Mouse (Mus musculus) left cerebral cortex, postnatal 36 days (tissue): ENCODE measurements around the gene Atp2b2. TPM values are rescaled to one million over a fixed set of nuclear protein-coding genes. Genes with fewer than 3 reads are reported as not detected.
A peak's percentile ranks its signal among the peaks of the same experiment; 100 is the strongest.

ENCODE experiments used
- DNase-seq, 2 experiments: peaks; one replicate each; pipeline ENCODE4 v3.0.0; 2021 to 2022; ENCODE audit warnings: low spot score in 2 of 2, mixed read lengths in 1 of 2
- intact Hi-C: fragments of 180-260 bp; cut with DNase I; formaldehyde crosslinking; loops from one replicate; pipeline ENCODE4 v1.15.1; 2025
- total RNA-seq, 2 experiments: library from RNA; stranded (reverse); gene quantifications; 2 replicates each; pipeline ENCODE4 v1.2.3; 2021

Gene Atp2b2
- total RNA-seq, 2 experiments from 2014 or later = 722 to 790 TPM

- DNase-seq = no peak
- intact Hi-C loops = no loop called here
Measured at GRCm38 (mm10) chr6:114023794-114024193, 18.6 kb downstream of the Atp2b2 start.

- no peak for DNase-seq
- intact Hi-C loops = no loop called here
Measured at GRCm38 (mm10) chr6:114022104-114022503, 20.3 kb downstream of the Atp2b2 start.

- intact Hi-C loops = no loop called here
- DNase-seq = no peak
Measured at GRCm38 (mm10) chr6:114013801-114014200, 28.6 kb downstream of the Atp2b2 start.

- intact Hi-C loops = no loop called here
- DNase-seq = no peak
Measured at GRCm38 (mm10) chr6:114012834-114013233, 29.6 kb downstream of the Atp2b2 start.

GRCm38 (mm10) chr6:114011976-114012375 is 30.4 kb downstream of the Atp2b2 start:
- intact Hi-C loops = no loop called here
- no peak for DNase-seq

- intact Hi-C loops = no loop called here
- DNase-seq = no peak
Measured at GRCm38 (mm10) chr6:114003796-114004195, 38.6 kb downstream of the Atp2b2 start.

- no peak for DNase-seq
- intact Hi-C loops = no loop called here
Measured at GRCm38 (mm10) chr6:114000928-114001327, 41.5 kb downstream of the Atp2b2 start.

- intact Hi-C loops = no loop called here
Measured at GRCm38 (mm10) chr6:114000304-114000703, 42.1 kb downstream of the Atp2b2 start.

GRCm38 (mm10) chr6:113998413-113998812 is 44.0 kb downstream of the Atp2b2 start:
- intact Hi-C loops = no loop called here
- peak in 1 of 2 experiments; percentile 52 for DNase-seq

More at GRCm38 (mm10) chr6:114000304-114000703, 42.1 kb downstream of the Atp2b2 start:
- DNase-seq = no peak

GRCm38 (mm10) chr6:113994176-113994575 is 48.2 kb downstream of the Atp2b2 start:
- intact Hi-C loops = loop anchor here (5.0 kb wide), 1 partner anchor 43 kb away; no protein-coding TSS in a partner anchor
- no peak for DNase-seq

- no peak for DNase-seq
- intact Hi-C loops = loop anchor here (5.0 kb wide), 1 partner anchor 45 kb away; no protein-coding TSS in a partner anchor
Measured at GRCm38 (mm10) chr6:113992101-113992500, 50.3 kb downstream of the Atp2b2 start.

- peak; percentile 77 to 80 for DNase-seq
- intact Hi-C loops = loop anchor here (5.0 kb wide), 1 partner anchor 46 kb away; no protein-coding TSS in a partner anchor
Measured at GRCm38 (mm10) chr6:113991482-113991881, 50.9 kb downstream of the Atp2b2 start.

GRCm38 (mm10) chr6:113990044-113990443 is 52.4 kb downstream of the Atp2b2 start:
- intact Hi-C loops = loop anchor here (5.0 kb wide), 1 partner anchor 47 kb away; no protein-coding TSS in a partner anchor

GRCm38 (mm10) chr6:113988521-113988920 is 53.9 kb downstream of the Atp2b2 start:
- DNase-seq = no peak
- intact Hi-C loops = no loop called here

More at GRCm38 (mm10) chr6:113990044-113990443, 52.4 kb downstream of the Atp2b2 start:
- no peak for DNase-seq

GRCm38 (mm10) chr6:113986671-113987070 is 55.7 kb downstream of the Atp2b2 start:
- intact Hi-C loops = no loop called here
- no peak for DNase-seq

GRCm38 (mm10) chr6:113978673-113979072 is 63.7 kb downstream of the Atp2b2 start:
- intact Hi-C loops = no loop called here
- no peak for DNase-seq

- intact Hi-C loops = no loop called here
- no peak for DNase-seq
Measured at GRCm38 (mm10) chr6:113978091-113978650, 64.2 kb downstream of the Atp2b2 start.

- intact Hi-C loops = no loop called here
- no peak for DNase-seq
Measured at GRCm38 (mm10) chr6:113970900-113971299, 71.5 kb downstream of the Atp2b2 start.

- peak in 1 of 2 experiments; percentile 61 for DNase-seq
- intact Hi-C loops = no loop called here
Measured at GRCm38 (mm10) chr6:113970464-113970863, 71.9 kb downstream of the Atp2b2 start.

- peak in 1 of 2 experiments; percentile 17 for DNase-seq
- intact Hi-C loops = no loop called here
Measured at GRCm38 (mm10) chr6:113969751-113970150, 72.7 kb downstream of the Atp2b2 start.

- intact Hi-C loops = no loop called here
- DNase-seq = no peak
Measured at GRCm38 (mm10) chr6:113962811-113963210, 79.6 kb downstream of the Atp2b2 start.

- no peak for DNase-seq
- intact Hi-C loops = no loop called here
Measured at GRCm38 (mm10) chr6:113961658-113962057, 80.8 kb downstream of the Atp2b2 start.
